Mouse (Mus musculus) layer of hippocampus, adult 18-20 months (tissue): ENCODE data around the gene Aldh4a1. TPM values are rescaled to one million over a fixed set of nuclear protein-coding genes. Genes with fewer than 3 reads are reported as not detected.

Source experiments
- DNase-seq, 2 experiments: peaks; one replicate each; pipeline ENCODE4 v3.0.0; 2022; ENCODE audit warnings: low spot score in 2 of 2
- microRNA-seq, 2 experiments: library from miRNA; unstranded; fragments of <30 nt; microRNA quantifications; one replicate each; pipeline ENCODE4 v1.2.0; 2021
- total RNA-seq, 2 experiments: library from RNA; stranded (reverse); gene quantifications; 2 replicates each; pipeline ENCODE4 v1.2.3; 2021

Aldh4a1 gene
- total RNA-seq, 2 experiments from 2014 or later = 19.6 to 21.4 TPM

GRCm38 (mm10) chr4:139667632-139668031 lies 45.0 kb downstream of the Aldh4a1 start:
- no peak for DNase-seq

GRCm38 (mm10) chr4:139669847-139670246 lies 47.2 kb downstream of the Aldh4a1 start:
- DNase-seq = peak in 1 of 2 experiments; percentile 55

- DNase-seq = no peak
These were observed 53.0 kb downstream of the Aldh4a1 start for GRCm38 (mm10) chr4:139675696-139676095.

GRCm38 (mm10) chr4:139683728-139684638 lies 61.3 kb downstream of the Aldh4a1 start:
- DNase-seq = no peak

- peak; percentile 22 to 76 for DNase-seq
These were observed 62.0 kb downstream of the Aldh4a1 start for GRCm38 (mm10) chr4:139684639-139685017.

GRCm38 (mm10) chr4:139688058-139688457 lies 65.4 kb downstream of the Aldh4a1 start:
- DNase-seq = no peak

GRCm38 (mm10) chr4:139689627-139690269 lies 67.1 kb downstream of the Aldh4a1 start:
- DNase-seq = no peak

GRCm38 (mm10) chr4:139693315-139693714 lies 70.6 kb downstream of the Aldh4a1 start:
- DNase-seq = no peak

GRCm38 (mm10) chr4:139697755-139698154 lies 75.1 kb downstream of the Aldh4a1 start:
- no peak for DNase-seq

- no peak for DNase-seq
These were observed 75.9 kb downstream of the Aldh4a1 start for GRCm38 (mm10) chr4:139698602-139699001.

Small RNA genes within 50 kb of the gene (microRNA-seq; reads per million reads assigned to microRNA genes)
- 0 reads per million in 2 experiments for gene Gm25571
- 0.74 to 2.9 reads per million in 2 experiments for gene Mir7020

Other genes with a start within 250 kb of the Aldh4a1 start
- gene Iffo2, start 92.3 kb upstream of the Aldh4a1 start, total RNA-seq = 10 to 100 TPM; 18.6 to 19.2 TPM
- not detected for gene Gm21969, start 19.7 kb upstream of the Aldh4a1 start, total RNA-seq
- not detected for gene Tas1r2, start 30.7 kb downstream of the Aldh4a1 start, total RNA-seq
- not detected for gene Pax7, start 210.7 kb downstream of the Aldh4a1 start, total RNA-seq